Mouse (Mus musculus): ENCODE data around the gene Flt3l.

Flt3l gene

DNA sequence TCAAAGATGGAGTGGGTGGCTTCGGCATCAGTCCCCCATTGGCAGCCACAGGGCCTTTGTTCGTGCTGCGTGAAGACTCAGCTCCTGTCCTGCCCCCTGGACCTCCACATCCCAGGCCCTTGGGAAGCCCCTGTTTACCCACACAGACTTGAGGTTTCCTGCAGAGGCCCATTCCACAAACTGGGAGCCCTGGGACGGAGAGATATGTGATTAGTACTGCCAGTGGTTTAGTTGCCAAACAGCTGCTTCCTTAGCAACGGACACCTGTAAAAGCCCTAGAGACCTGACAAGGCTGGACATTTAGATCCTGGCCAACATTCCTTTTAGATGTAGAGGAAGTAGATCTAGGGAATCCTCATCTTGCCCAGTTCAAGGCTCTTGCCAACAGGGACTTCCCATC, 5.7 kb upstream of the Flt3l start:
- no peaks in the 10 kb centered on the region for H3K27me3 ChIP-seq (ENCODE audit: control insufficient read depth, insufficient read depth, low read length, poor library complexity, severe bottlenecking)
- no peak for DNase-seq (ENCODE audit: low read depth, low spot score)
- peaks cover 1% of the 10 kb centered on the region for H3K36me3 ChIP-seq (ENCODE audit: control insufficient read depth, insufficient read depth, low read length, poor library complexity, severe bottlenecking)

DNA sequence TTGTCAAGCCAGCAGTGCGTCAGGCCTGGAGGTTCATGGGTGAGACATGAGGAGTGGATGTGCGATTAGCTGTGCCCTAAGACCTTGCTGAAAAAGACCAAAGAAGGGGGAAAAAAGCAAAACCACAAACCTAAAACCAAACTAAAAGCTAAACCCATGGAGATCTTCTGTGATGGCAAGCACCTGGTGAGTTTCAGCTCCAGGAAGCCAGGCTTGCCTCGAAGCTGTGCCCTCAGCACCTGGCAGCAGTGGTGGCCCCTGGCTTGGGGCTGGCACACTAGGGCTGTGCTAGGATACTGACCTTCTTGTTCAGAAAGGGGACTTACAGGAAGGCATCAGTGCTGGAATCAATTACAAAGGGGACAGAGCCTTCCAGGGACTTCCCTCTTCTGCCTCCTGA, 5.1 kb upstream of the Flt3l start:
- peaks cover 1% of the 10 kb centered on the region for H3K36me3 ChIP-seq (ENCODE audit: control insufficient read depth, insufficient read depth, low read length, poor library complexity, severe bottlenecking)
- no peaks in the 10 kb centered on the region for H3K27me3 ChIP-seq (ENCODE audit: control insufficient read depth, insufficient read depth, low read length, poor library complexity, severe bottlenecking)
- no peak for DNase-seq (ENCODE audit: low read depth, low spot score)

DNA sequence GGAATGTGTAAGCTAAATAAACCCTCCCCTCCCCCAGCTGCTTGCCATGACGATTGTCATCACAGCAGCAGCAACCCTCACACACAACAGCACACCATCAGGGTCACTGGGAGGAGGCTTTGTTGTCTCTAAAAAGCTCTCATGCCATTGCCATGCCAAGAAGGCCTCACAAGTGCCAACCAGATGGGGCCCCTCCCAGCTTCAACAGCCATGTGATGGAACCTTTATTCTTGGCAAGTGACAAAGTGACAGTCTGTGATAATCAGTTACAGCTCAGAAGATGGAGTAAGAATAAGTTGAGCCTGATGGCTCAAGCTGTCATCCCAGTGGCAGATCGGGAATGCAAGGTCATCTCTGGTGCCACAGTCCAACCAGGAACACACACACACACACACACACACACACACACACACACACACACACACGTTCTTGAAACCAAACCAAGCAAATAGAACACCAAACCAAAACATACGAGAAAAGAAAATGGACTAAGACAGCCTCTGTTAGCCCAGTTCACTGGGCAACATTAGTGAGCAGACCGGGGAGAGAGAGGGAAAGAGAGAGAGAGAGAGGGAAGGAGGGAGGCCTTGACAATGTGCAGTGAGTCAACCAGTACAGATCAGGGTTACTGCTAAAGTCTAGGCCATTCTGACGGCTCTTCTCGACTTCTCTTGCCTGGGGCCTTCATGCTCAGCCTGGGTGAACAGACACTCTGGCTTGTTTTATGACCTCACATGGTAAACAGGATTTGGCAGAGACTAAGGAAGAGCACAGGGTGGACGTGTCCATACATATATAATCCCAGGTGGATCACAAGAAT, 3.9 kb upstream of the Flt3l start:
- Histone ChIP-seq H3K27me3 (ENCODE audit: control insufficient read depth, insufficient read depth, low read length, poor library complexity, severe bottlenecking) (no peaks in the 10 kb centered on the region), H3K36me3 (ENCODE audit: control insufficient read depth, insufficient read depth, low read length, poor library complexity, severe bottlenecking) (peaks cover 1% of the 10 kb centered on the region)
- DNase-seq (ENCODE audit: low read depth, low spot score) = no peak

DNA sequence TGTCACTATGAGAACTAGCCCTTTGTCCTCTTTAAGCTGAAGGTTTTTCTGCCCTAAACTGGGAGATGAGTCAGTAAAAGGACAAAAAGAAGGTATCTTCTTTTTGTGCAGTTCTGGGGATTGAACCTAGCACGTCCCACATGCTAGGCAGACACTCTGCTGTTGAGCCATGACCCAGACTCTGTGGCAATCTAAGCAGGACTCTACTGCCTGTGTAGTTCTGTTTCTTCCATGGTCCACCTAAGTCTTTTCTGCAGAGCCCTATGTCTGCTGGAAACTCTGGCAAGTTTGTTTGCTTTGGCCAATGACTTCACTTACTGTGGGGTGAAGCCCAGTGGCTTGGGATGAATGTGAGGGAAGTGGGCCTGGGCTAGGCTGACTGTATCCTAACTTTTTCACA, 2.2 kb upstream of the Flt3l start:
- no peaks in the 10 kb centered on the region for H3K27me3 ChIP-seq (ENCODE audit: control insufficient read depth, insufficient read depth, low read length, poor library complexity, severe bottlenecking)

DNA sequence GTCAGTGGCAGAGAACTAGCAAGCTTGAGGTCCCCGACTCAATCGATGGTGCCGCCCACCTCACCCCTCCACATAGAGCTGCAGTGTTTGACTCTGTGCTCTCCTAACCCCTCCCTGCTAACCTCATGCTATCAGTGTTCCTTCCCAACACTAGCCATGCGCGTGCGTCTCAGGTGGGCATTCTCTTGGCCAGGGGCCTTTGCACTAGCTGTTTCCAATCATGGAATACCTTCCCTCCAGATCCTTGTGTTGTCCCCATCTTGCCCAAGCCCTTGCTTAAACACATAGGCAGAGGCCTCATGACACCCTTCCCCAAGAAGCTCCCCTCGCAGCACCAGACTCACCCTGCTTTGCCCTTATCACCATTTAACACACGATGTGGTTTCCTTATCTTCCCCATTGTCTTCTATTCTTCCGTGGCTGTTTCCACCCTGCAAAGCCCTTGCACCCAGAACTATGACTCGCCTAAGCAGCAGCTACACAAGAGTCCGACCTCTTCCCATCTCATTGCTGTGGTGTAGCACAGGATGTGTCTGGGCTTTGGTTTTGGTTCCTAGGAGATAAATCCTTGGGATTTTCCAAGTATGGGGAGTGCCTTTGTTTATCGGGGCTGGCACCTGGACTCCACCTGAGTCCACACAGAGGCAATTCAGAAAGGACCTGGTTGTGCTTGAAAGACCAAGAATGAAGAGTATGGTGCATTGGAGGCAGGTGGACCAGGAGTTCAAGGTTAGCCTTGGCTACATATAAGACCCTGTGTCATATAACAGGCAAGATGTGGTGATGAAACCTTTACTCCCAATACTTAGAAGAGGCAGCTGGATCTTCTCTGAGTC, 1.2 kb upstream of the Flt3l start:
- peaks cover 8% of the 10 kb centered on the region; the same call in 1 of the 2 replicates for H3K36me3 ChIP-seq (ENCODE audit: control insufficient read depth, insufficient read depth, low read length, poor library complexity, severe bottlenecking)
- no peaks in the 10 kb centered on the region for H3K27me3 ChIP-seq (ENCODE audit: control insufficient read depth, insufficient read depth, low read length, poor library complexity, severe bottlenecking)
- no peak for DNase-seq (ENCODE audit: low read depth, low spot score)

More for the DNA sequence above, 2.2 kb upstream of the Flt3l start:
- DNase-seq (ENCODE audit: low read depth, low spot score) = no peak
- peaks cover 5% of the 10 kb centered on the region; the same call in 1 of the 2 replicates for H3K36me3 ChIP-seq (ENCODE audit: control insufficient read depth, insufficient read depth, low read length, poor library complexity, severe bottlenecking)

DNA sequence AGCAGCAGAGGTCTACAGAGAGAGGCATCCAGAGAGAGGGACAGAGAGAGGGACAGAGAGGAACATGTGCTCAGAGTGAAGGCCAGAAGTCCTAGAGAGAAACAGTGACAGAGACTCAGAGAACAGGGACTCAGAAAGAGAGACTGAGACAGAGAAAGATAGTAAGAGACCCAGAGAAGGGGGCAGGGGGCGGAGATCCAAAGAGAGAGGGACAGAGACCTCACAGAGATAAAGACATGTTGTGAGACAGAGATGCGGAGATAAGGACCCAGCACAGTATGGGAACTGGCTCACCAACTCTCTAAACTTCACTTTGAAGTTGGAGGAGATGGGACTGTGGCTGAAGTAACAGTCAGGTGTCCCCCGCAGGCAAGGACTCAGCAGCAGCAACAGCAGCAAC, 862 bp downstream of the Flt3l start:
- H3K36me3 ChIP-seq (ENCODE audit: control insufficient read depth, insufficient read depth, low read length, poor library complexity, severe bottlenecking) = peaks cover 7% of the 10 kb centered on the region; the same call in 1 of the 2 replicates
- DNase-seq (ENCODE audit: low read depth, low spot score) = no peak
- no peaks in the 10 kb centered on the region for H3K27me3 ChIP-seq (ENCODE audit: control insufficient read depth, insufficient read depth, low read length, poor library complexity, severe bottlenecking)

DNA sequence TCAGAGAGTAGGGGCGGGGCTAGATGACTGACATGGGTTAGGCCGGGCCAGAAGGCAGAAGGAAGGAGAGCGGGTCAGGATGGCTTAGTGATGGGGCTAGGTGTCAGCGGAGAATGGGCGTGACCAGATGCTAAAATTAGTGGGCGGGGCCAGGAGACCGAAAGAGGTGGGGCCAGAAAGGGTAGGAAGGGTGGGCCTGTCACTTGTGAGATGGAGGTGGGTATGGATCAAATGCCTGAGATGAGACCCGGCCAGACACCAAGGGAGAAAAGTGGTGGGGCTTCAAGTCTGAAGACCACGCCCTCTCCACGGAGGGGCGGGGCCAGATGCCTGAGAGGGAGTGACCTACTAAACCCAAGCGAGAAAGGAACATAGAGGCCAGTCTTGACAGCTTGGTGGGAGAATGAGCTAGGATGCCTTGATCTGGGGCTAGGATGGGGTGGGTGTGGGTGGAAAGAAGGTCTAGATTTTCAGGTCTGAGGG, 1.6 kb downstream of the Flt3l start:
- peak; percentile 51 for DNase-seq (ENCODE audit: low read depth, low spot score)
- H3K27me3 ChIP-seq (ENCODE audit: control insufficient read depth, insufficient read depth, low read length, poor library complexity, severe bottlenecking) = no peaks in the 10 kb centered on the region
- H3K36me3 ChIP-seq (ENCODE audit: control insufficient read depth, insufficient read depth, low read length, poor library complexity, severe bottlenecking) = peaks cover 7% of the 10 kb centered on the region; the same call in 1 of the 2 replicates

DNA sequence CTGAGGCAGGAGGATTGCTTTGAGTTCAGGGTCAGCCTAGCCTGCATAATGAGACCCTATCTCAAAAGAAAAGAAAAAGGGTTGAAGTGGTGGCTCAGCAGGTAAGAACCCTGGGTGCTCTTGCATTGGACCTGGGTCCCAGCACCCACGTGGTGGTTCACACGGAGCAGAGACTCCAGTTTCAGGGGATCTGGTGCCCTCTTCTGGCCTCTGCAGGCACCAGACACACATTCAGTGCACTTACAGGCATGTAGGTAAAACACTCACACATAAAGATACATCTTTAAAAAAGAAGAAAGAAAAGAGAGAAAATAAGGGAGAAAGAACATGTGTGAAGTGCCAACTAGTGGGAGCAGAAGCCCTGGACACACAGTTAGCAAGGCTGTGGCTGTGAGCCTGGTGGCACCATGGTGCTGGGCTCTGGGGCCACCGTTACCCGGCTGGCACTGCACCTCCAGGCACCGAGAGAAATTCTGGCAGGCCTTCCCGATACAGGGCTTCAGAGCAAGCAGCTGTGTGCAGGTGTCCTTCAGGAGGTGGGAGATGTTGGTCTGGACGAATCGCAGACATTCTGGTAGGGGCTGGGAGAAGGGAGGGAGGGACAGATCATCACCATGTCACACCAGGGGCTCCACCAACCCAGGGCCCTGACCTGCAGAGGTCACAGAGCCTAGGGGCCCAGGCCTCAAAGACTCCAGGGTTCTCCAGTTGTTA, 2.6 kb downstream of the Flt3l start:
- Histone ChIP-seq H3K36me3 (ENCODE audit: control insufficient read depth, insufficient read depth, low read length, poor library complexity, severe bottlenecking) (peaks cover 7% of the 10 kb centered on the region; the same call in 1 of the 2 replicates), H3K27me3 (ENCODE audit: control insufficient read depth, insufficient read depth, low read length, poor library complexity, severe bottlenecking) (no peaks in the 10 kb centered on the region)
- no peak for DNase-seq (ENCODE audit: low read depth, low spot score)

DNA sequence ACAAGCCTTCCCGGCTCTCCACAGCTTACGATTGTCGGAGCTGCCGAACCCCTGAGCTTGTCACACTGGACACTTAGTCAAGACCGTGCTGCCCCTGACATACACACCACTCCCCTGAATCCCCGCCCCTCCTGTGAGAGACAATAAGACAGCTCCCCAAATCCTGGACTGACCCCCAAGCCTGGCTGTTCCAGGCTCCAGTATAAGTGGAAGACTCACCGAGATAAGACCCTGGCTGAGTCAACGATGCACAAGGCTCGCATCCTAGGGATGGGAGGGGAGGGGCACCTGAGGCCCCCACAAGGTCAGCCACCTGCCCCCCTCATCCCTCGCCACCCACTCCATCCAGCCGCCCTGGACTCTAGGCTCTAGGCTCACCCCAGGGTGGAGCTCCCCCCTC, 4.4 kb downstream of the Flt3l start:
- Histone ChIP-seq H3K27me3 (ENCODE audit: control insufficient read depth, insufficient read depth, low read length, poor library complexity, severe bottlenecking) (no peaks in the 10 kb centered on the region), H3K36me3 (ENCODE audit: control insufficient read depth, insufficient read depth, low read length, poor library complexity, severe bottlenecking) (peaks cover 7% of the 10 kb centered on the region; the same call in 1 of the 2 replicates)
- DNase-seq (ENCODE audit: low read depth, low spot score) = no peak

DNA sequence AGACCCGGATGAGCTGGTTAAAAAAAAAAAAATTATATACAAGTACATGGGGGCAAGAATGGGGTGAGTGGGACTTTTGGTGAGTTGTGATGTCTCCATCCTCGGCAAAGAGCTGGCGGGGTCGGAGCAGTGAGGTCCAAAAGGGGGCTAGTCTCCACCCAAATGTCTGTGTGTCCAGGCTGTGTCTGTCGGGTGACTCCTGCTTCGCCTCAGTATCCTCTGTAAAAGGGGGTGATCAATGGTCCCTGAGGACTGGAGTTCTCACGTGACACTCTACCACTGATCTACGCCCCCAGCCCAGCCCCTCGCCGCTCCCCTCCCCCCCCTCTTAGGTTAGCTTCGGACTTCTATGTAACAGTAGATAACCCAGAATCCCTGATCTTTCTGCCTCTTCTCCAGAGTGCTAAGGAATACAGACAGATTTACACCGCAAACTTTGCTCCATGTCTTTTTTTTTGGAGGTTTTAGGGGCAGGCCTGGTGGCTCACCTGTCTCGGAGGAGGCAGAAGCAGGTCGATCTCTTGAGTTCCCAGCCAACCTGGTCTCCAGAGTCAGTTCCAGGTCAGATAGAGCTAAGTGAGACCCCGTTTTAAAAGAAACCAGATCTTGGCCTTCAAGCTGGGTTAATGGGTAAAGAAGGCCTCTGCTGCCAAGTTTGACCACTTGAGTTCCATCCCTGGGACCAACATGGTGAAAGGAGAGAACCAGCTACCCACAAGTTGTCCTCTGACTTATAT, 6.3 kb downstream of the Flt3l start:
- DNase-seq (ENCODE audit: low read depth, low spot score) = no peak
- peaks cover 16% of the 10 kb centered on the region for H3K36me3 ChIP-seq (ENCODE audit: control insufficient read depth, insufficient read depth, low read length, poor library complexity, severe bottlenecking)
- no peaks in the 10 kb centered on the region for H3K27me3 ChIP-seq (ENCODE audit: control insufficient read depth, insufficient read depth, low read length, poor library complexity, severe bottlenecking)

DNA sequence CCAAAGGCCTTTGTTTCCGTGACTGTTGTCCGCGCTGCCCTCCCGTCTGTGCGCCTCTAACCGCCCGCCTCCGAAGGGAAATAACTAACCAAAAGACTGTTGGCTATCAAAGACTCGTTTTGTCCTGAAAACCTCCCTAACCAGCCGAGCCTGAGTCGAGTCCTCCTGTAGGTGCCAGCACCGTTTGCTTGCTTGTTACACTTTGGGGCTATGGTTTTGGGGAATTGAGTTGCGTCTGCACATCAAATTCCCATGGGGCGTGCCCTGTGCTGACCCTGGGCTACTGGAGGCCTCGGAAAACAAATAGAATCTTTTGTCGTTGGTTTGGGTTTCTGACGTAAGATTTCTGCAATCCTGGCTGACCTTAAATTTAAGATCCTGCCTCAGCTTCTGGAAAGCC, 6.9 kb downstream of the Flt3l start:
- no peaks in the 10 kb centered on the region for H3K27me3 ChIP-seq (ENCODE audit: control insufficient read depth, insufficient read depth, low read length, poor library complexity, severe bottlenecking)
- no peak for DNase-seq (ENCODE audit: low read depth, low spot score)
- H3K36me3 ChIP-seq (ENCODE audit: control insufficient read depth, insufficient read depth, low read length, poor library complexity, severe bottlenecking) = peaks cover 16% of the 10 kb centered on the region

DNA sequence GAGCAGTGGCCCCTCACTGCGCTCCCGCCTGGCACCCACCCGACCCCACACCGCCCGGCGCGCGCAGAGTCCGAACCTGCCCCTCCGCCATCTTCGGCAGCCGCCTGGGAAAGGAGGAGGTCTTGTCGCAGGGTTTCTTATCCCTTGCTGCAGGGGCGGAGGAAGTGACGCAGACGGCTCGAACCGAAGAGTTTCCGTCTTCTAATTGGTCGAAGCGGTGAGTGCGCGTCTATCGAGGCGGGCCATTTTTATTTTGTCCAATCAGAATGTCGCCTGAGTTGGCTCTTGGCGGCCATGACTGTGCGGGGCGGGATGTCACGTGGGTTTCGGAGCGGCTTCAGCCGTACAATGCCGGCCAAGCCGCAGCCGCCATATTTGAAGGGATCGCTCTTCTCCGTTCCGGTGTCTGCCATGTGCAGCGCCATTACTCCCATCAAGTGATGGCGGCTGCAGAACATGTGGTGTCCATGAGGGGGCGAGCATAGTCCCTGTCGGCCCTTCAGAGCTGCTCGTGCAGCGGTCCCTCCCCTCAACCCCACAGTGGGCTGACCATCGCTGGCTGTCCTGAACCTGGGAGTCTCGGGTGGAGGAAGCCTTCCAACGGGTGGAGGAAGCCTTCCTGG, 7.5 kb downstream of the Flt3l start, which contains the start of gene Rpl13a:
Rpl13a (minus strand) TSS at position 138 of the 623 bp plus-strand sequence.
- peak; percentile 100 for DNase-seq (ENCODE audit: low read depth, low spot score)
- H3K27me3 ChIP-seq (ENCODE audit: control insufficient read depth, insufficient read depth, low read length, poor library complexity, severe bottlenecking) = no peaks in the 10 kb centered on the region
- H3K36me3 ChIP-seq (ENCODE audit: control insufficient read depth, insufficient read depth, low read length, poor library complexity, severe bottlenecking) = peaks cover 15% of the 10 kb centered on the region

DNA sequence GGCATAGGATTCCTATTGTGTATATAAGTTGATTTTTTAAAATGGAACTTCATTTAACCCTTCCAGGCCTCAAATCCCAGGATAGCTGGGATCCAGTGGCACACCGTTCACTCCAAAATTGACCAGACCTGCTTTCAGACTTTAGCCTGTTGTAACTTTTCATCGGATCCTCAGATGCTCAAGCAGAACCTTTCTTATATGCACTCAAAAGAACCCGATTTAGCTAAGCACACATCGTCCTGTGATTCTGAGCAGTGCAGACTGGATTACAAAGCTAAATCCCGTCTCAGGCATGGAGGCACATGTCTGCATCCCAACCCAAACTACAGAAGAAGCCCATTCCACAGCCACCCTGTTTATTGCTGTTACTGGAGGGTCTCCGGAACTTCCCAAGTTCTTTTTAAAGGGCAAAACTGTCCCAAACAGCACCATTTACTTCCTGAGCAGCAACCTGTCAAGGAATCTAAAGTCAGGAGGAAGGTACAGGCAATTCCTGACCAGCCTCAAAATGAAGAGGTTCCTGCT, 8.5 kb downstream of the Flt3l start:
- no peak for DNase-seq (ENCODE audit: low read depth, low spot score)
- no peaks in the 10 kb centered on the region for H3K27me3 ChIP-seq (ENCODE audit: control insufficient read depth, insufficient read depth, low read length, poor library complexity, severe bottlenecking)
- H3K36me3 ChIP-seq (ENCODE audit: control insufficient read depth, insufficient read depth, low read length, poor library complexity, severe bottlenecking) = peaks cover 10% of the 10 kb centered on the region
